Mouse (Mus musculus) G1E (cell line): ENCODE results near the gene Orai1. TPM values are rescaled to one million over a fixed set of nuclear protein-coding genes. Genes with fewer than 3 reads are reported as not detected.

ENCODE experiments used
- ATAC-seq: 2 replicates; pipeline ENCODE4 v1.8.0; 2016; ENCODE audit warnings: mild to moderate bottlenecking; ENCODE audit not compliant: insufficient number of reproducible peaks, poor library complexity, low FRiP score, severe bottlenecking; ENCODE audit errors: extremely low read depth
- DNase-seq: peaks from one replicate; pipeline ENCODE4 v3.0.0; 2012; ENCODE audit warnings: low spot score
- H3K27me3 ChIP-seq: 2 replicates; pipeline ENCODE4 v1.6.1; 2012; ENCODE audit warnings: mild to moderate bottlenecking, low read length, inconsistent platforms; ENCODE audit not compliant: insufficient read depth
- H3K36me3 ChIP-seq: replicated peaks from 2 replicates; pipeline ENCODE3; 2012; ENCODE audit warnings: mild to moderate bottlenecking, inconsistent platforms
- H3K4me1 ChIP-seq: 2 replicates; pipeline ENCODE4 v1.6.1; 2012; ENCODE audit warnings: low read depth, low read length, inconsistent platforms, mixed read lengths; ENCODE audit not compliant: insufficient read depth
- H3K4me3 ChIP-seq: 2 replicates; pipeline ENCODE4 v1.5.1; 2012; ENCODE audit warnings: low read depth, mild to moderate bottlenecking, inconsistent platforms, low read length, moderate library complexity, mixed read lengths
- H3K9me3 ChIP-seq: replicated peaks from 2 replicates; pipeline ENCODE4 v1.6.1; 2012; ENCODE audit warnings: inconsistent platforms
- CTCF ChIP-seq: IDR thresholded peaks from 2 replicates; pipeline ENCODE4 v1.5.1; 2012; ENCODE audit warnings: low read depth, low read length, inconsistent platforms, mixed read lengths
- GATA1 ChIP-seq: IDR thresholded peaks from 2 replicates; pipeline ENCODE4 v1.6.1; 2012; ENCODE audit warnings: borderline replicate concordance, low read length, inconsistent platforms, mixed read lengths
- GATA2 ChIP-seq: IDR thresholded peaks from 2 replicates; pipeline ENCODE4 v1.6.1; 2012; ENCODE audit warnings: low read depth, low read length, inconsistent platforms, borderline replicate concordance
- POLR2AphosphoS5 ChIP-seq: IDR thresholded peaks from 2 replicates; pipeline ENCODE4 v1.6.1; 2012; ENCODE audit warnings: low read depth, low read length, inconsistent platforms; ENCODE audit not compliant: insufficient replicate concordance
- TAL1 ChIP-seq: conservative IDR thresholded peaks from 2 replicates; pipeline ENCODE4 v1.6.1; 2012; ENCODE audit warnings: low read depth, low read length, inconsistent platforms, mixed read lengths
- polyA plus RNA-seq: library from polyadenylated mRNA; stranded (reverse); fragments of >175 nt; gene quantifications from 2 replicates; pipeline ENCODE4 v1.2.3, GENCODE M21; 2012
- total RNA-seq, 2 experiments: library from RNA; stranded (forward) in 1 of 2; stranded (reverse) in 1 of 2; fragments of 200-1000 nt in 1 of 2; fragments of >200 nt in 1 of 2; fragmentation: Nextera tagmentation in 1 of 2; gene quantifications; 2 replicates each; pipeline ENCODE4 v1.2.3; 2014 to 2017

The Orai1 gene
- total and polyA plus RNA-seq, 3 experiments = 7.1 to 18.1 (median 16.0) TPM

DNA sequence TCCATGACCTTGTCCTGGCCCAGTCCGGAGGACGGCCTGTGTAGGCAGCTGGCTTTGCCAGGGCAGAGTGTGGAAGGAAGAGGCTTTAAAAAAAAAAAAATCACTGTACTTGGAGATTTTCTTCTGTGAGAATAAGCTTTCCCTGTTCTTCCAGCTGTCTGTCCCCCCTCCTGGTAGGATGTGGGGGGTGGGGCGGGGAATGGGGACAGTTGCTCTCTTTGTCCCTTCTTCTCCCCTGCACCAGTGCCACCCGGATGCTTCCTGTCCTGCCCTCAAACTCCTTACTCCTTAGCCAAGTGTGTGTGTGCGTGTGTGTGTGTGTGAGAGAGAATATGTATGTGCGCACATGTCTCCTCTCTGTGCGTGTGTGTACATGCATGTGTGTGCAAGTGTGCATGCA, 14.9 kb downstream of the Orai1 start:
- Histone ChIP-seq H3K36me3 (peaks cover 43% of the 10 kb centered on the region), H3K9me3 (no peaks in the 10 kb centered on the region), H3K4me3 (no peak overlapping the region), H3K4me1 (peaks cover 30% of the 10 kb centered on the region), H3K27me3 (no peaks in the 10 kb centered on the region)
- ATAC-seq (no peak), DNase-seq (no peak)
- no peak for TF ChIP-seq GATA2
- TF ChIP-seq POLR2AphosphoS5 = no peak
- no peak for TF ChIP-seq GATA1
- TF ChIP-seq TAL1 = no peak
- no peak for TF ChIP-seq CTCF

DNA sequence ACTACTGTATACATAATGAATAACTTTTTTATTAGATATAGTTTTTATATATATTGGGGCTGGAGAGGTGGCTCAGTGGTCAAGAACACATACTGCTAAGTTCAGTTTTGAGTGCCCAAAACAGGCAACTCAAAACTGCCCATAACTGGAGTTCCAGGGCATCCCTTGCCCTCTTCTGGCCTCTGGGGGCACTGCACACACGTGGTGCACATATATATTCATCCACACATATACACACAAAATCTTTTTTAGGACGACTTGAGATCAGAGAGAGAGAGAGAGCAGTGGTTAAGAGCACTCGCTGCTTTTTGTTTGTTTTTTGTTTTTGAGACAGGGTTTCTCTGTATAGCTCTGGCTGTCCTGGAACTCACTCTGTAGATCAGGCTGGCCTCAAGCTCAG, 16.4 kb downstream of the Orai1 start:
- ATAC-seq = no peak

DNA sequence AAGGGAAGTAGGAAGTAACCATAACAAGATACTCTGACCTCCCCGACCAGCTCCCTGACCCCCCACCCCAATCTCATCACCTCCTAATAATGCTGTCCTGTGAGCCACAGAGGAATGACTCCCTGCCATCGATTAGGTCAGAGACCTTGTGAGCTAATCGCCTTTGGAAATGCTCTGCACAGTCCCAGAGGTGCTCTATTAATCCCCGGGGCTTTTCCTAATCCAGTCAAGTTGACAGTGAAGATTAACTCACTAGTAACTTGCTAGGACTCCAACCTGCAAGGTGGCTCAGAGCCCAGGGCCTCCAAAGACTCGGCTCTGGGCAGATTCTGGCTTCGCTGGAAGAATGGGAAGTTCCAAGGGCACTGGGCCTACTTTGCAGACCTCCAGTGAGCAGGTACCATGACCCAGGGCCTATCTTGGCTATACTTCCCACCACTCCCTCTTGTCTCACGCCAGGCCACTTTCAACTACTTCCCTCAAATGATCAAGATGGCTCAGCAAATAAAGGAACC, 18.8 kb downstream of the Orai1 start:
- DNase-seq = no peak
- no peaks in the 10 kb centered on the region for H3K9me3 ChIP-seq

More for the DNA sequence above, 16.4 kb downstream of the Orai1 start:
- H3K4me3 ChIP-seq = no peak overlapping the region
- TF ChIP-seq GATA1 (no peak), TAL1 (no peak), POLR2AphosphoS5 (no peak), GATA2 (no peak), CTCF (no peak)
- no peaks in the 10 kb centered on the region for H3K9me3 ChIP-seq
- H3K4me1 ChIP-seq = peaks cover 18% of the 10 kb centered on the region
- DNase-seq = no peak
- H3K36me3 ChIP-seq = peaks cover 36% of the 10 kb centered on the region
- no peaks in the 10 kb centered on the region for H3K27me3 ChIP-seq

DNA sequence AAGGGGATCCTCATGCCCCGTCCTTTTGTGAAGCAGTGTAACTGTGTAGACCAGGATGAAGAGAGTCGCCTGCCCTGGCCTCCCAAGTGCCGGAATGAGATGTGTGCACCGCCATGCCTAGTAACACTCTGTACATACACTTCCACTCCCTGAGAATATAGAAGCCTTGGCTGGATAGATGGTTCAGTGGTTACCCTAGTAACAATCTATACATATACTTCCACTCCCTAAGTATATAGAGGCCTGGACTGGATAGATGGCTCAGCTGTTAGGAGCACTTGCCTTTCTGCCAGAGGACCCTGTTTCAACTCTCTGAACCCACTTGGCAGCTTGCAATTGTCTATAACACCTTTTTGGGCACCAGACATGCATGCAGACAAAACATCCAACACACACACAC, 20.2 kb downstream of the Orai1 start:
- Histone ChIP-seq H3K4me3 (no peak overlapping the region), H3K9me3 (no peaks in the 10 kb centered on the region), H3K4me1 (peaks cover 20% of the 10 kb centered on the region), H3K27me3 (peaks cover 4% of the 10 kb centered on the region), H3K36me3 (peaks cover 18% of the 10 kb centered on the region)
- TF ChIP-seq TAL1 (no peak), CTCF (no peak), GATA2 (no peak), GATA1 (no peak), POLR2AphosphoS5 (no peak)
- DNase-seq (no peak), ATAC-seq (no peak)

More for the DNA sequence above, 18.8 kb downstream of the Orai1 start:
- H3K36me3 ChIP-seq = peaks cover 31% of the 10 kb centered on the region
- no peak for ATAC-seq
- peaks cover 4% of the 10 kb centered on the region for H3K27me3 ChIP-seq
- TF ChIP-seq CTCF (no peak), POLR2AphosphoS5 (no peak), GATA2 (no peak), TAL1 (no peak), GATA1 (no peak)
- H3K4me3 ChIP-seq = no peak overlapping the region
- H3K4me1 ChIP-seq = peaks cover 10% of the 10 kb centered on the region

DNA sequence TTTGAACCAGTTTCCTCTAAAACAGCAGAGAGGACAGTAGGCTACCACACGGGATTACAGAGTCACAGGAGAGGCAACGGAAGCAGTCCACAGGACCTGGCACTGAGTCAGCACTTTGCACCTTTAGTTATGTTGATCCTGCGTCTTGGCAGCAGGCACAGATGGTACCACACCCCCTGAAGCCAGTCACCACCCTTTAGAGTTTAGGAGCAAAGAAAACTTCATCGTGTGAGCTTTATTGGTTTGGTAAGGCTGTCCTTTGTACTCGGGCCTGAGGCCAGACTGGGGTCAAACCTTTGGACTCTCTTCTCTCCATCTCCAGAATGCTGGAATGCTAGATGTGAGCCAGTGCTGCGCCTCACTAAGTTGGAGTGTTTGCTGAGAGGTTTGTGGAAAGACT, 20.7 kb downstream of the Orai1 start:
- no peak for ATAC-seq
- peaks cover 5% of the 10 kb centered on the region for H3K27me3 ChIP-seq
- no peak overlapping the region for H3K4me3 ChIP-seq
- H3K4me1 ChIP-seq = peaks cover 22% of the 10 kb centered on the region
- DNase-seq = no peak
- TF ChIP-seq CTCF (no peak), POLR2AphosphoS5 (no peak), TAL1 (no peak), GATA2 (no peak), GATA1 (no peak)
- no peaks in the 10 kb centered on the region for H3K9me3 ChIP-seq
- peaks cover 14% of the 10 kb centered on the region for H3K36me3 ChIP-seq

DNA sequence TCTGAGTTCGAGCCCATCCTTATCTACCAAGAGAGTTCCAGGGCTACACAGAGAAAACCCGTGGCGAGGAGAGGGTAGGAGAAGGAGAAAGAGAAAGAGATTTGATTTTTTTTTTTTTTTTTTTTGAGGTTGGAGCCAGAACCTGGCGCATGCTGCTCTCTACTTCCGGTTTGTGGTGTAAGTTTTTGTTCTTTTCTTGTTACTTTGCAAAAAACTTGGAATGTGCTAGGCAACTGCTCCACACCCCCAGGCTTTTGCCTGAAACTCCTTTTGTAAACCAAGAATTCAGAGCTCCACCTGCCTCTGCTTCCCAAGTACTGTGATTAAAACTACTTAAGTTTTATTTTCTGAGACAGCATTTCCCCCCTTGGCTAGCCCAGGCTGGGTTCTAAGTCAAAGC, 23.2 kb downstream of the Orai1 start:
- no peaks in the 10 kb centered on the region for H3K36me3 ChIP-seq
- ATAC-seq = no peak
- TF ChIP-seq CTCF (no peak), TAL1 (no peak), GATA1 (no peak), POLR2AphosphoS5 (no peak)
- peaks cover 29% of the 10 kb centered on the region for H3K4me1 ChIP-seq
- DNase-seq = no peak
- H3K27me3 ChIP-seq = peaks cover 13% of the 10 kb centered on the region
- H3K4me3 ChIP-seq = no peak overlapping the region
- no peaks in the 10 kb centered on the region for H3K9me3 ChIP-seq
